Mouse (Mus musculus) CH12.LX (cell line): ENCODE measurements around the gene Ctdspl.

ENCODE experiments used
- CHD1 ChIP-seq: IDR thresholded peaks from 2 replicates; pipeline ENCODE4 v1.6.1; 2012; ENCODE audit warnings: low read depth, low read length, improper control_type of control experiment, inconsistent platforms
- CTCF ChIP-seq, 2 experiments: IDR thresholded peaks in 1 of 2; conservative IDR thresholded peaks in 1 of 2; 2 replicates each; pipeline ENCODE4 v1.5.1; 2011 to 2012; ENCODE audit warnings: low read depth in 2 of 2, low read length in 2 of 2, improper control_type of control experiment in 1 of 2, inconsistent platforms in 1 of 2, mild to moderate bottlenecking in 1 of 2, moderate library complexity in 1 of 2
- E2F4 ChIP-seq: IDR thresholded peaks from 2 replicates; pipeline ENCODE4 v1.6.1; 2011; ENCODE audit warnings: low read depth, low read length, improper control_type of control experiment; ENCODE audit not compliant: insufficient replicate concordance
- EP300 ChIP-seq: IDR thresholded peaks from 2 replicates; pipeline ENCODE4 v1.6.1; 2011; ENCODE audit warnings: low read length, improper control_type of control experiment
- POLR2A ChIP-seq: IDR thresholded peaks from 2 replicates; pipeline ENCODE4 v1.6.1; 2011; ENCODE audit warnings: low read depth, mild to moderate bottlenecking, improper control_type of control experiment, low read length

GRCm38 (mm10) chr9:118944388-118944787 is 18.1 kb downstream of the Ctdspl start:
- TF ChIP-seq EP300 (no peak), CTCF (conservative IDR thresholded peaks at IDR 0.05 in 1 of 2, IDR thresholded peaks at IDR 0.05 in 1 of 2; ENCODE audit: low read depth in 2 of 2, low read length in 2 of 2) (no peak), CHD1 (no peak), POLR2A (no peak), E2F4 (no peak)
